Mouse (Mus musculus): Measurements from ENCODE around the gene Dhps.

DNA sequence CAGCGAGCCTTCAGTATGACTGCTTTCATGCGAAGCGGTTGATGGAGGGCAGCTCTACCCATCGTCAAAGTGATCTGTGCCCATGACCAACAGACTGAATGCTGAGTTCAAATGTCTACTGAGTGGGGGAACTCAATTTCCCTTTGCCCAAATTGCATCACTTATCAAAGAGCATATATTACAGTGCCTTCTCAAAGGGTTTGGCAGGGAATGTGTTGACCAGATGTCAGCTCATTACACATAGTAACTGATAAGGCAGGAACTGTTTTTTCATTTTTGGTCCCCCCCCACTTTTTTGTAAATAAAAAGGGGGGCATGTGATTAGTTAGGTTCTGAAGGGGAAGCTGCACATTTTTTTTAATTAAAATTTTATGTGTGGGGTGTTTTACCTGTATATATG is 9.0 kb upstream of the Dhps start:
- TF ChIP-seq EP300 (IDR thresholded peaks at IDR 0.05; ENCODE audit: insufficient read depth, low read depth, low read length) (no peak), CTCF (IDR thresholded peaks at IDR 0.05; ENCODE audit: low read depth, low read length) (no peak), POLR2A (IDR thresholded peaks at IDR 0.05; ENCODE audit: insufficient read depth, low read length) (no peak)
